Mouse (Mus musculus) kidney, embryonic 16.5 days (tissue): ENCODE measurements at regions not wholly inside any gene's neighbourhood (a gene's known extent, or its start where the extent isn't known, plus 50 kb on each side); places are given as distances from the start of the nearest gene placed in this dataset.

ENCODE experiments used
- ATAC-seq: fragments of 200-750 bp; cut with Nextera tagmentation; 2 replicates; pipeline ENCODE4 v1.8.0; 2017; ENCODE audit warnings: moderate TSS enrichment; ENCODE audit not compliant: low FRiP score, low TSS enrichment
- H3K27ac ChIP-seq: fragments of 300-500 bp; sonication (generic); 2 replicates; pipeline ENCODE4 v1.5.1; 2014; ENCODE audit warnings: low read length
- H3K27me3 ChIP-seq: fragments of 300-500 bp; sonication (generic); 2 replicates; pipeline ENCODE4 v1.6.1; 2014; ENCODE audit warnings: low read length, control low read depth, mixed read lengths; ENCODE audit not compliant: insufficient read depth
- H3K36me3 ChIP-seq: fragments of 300-500 bp; sonication (generic); 2 replicates; pipeline ENCODE4 v1.6.1; 2014; ENCODE audit warnings: low read length, control low read depth, mixed read lengths; ENCODE audit not compliant: insufficient read depth
- H3K4me1 ChIP-seq: fragments of 300-500 bp; sonication (generic); 2 replicates; pipeline ENCODE4 v1.6.1; 2014; ENCODE audit warnings: low read length, control low read depth, mixed read lengths; ENCODE audit not compliant: insufficient read depth
- H3K4me2 ChIP-seq: fragments of 300-500 bp; sonication (generic); replicated peaks from 2 replicates; pipeline ENCODE4 v1.6.1; 2014; ENCODE audit warnings: low read depth, low read length
- H3K4me3 ChIP-seq: fragments of 300-500 bp; sonication (generic); 2 replicates; pipeline ENCODE4 v1.5.1; 2014; ENCODE audit warnings: mild to moderate bottlenecking, low read length
- H3K9ac ChIP-seq: fragments of 300-500 bp; sonication (generic); replicated peaks from 2 replicates; pipeline ENCODE4 v1.6.1; 2014; ENCODE audit warnings: low read length
- H3K9me3 ChIP-seq: fragments of 300-500 bp; sonication (generic); 2 replicates; pipeline ENCODE4 v1.6.1; 2016; ENCODE audit warnings: low read length, control low read depth
- WGBS: fragments of 180-500 bp; shearing (Covaris S2); extraction: QIAGEN DNeasy Blood & Tissue Kit; methylation state at CpG from one replicate; pipeline ENCODE4 v1.1.7; 2014; 5-methylcytosine and 5-hydroxymethylcytosine counted together

DNA sequence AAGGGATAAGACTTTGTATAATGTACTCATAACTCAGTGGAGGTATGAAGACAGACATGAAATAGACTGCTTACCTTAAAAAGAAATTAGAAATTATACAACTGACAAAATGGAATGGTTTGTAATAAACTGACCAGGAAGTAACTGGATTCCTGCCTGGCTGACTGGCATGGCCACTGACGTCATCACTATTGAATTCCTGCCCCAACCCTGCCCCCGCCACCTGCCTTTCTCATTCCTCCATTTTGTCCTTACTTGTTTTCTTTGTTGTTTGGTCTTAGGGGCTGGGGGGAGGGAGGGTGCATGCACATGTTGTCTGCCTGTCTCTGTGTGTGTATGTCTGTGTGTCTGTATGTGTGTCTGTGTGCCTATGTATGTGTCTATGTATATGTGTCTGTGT is 283.2 kb upstream of the Tbx3 start:
- Histone ChIP-seq H3K27me3 (no peaks in the 10 kb centered on the region), H3K4me1 (peaks cover 4% of the 10 kb centered on the region; the same call in 1 of the 2 replicates), H3K9ac (no peak overlapping the region), H3K4me2 (no peak overlapping the region), H3K36me3 (no peaks in the 10 kb centered on the region), H3K27ac (no peak overlapping the region), H3K4me3 (no peak overlapping the region), H3K9me3 (0 out of 2 replicates have a peak, but pooled peaks cover under 1% of the 10 kb centered on the region)
- WGBS: 68% methylated on average over 2 of the region's 2 CpGs
- ATAC-seq: no peak

DNA sequence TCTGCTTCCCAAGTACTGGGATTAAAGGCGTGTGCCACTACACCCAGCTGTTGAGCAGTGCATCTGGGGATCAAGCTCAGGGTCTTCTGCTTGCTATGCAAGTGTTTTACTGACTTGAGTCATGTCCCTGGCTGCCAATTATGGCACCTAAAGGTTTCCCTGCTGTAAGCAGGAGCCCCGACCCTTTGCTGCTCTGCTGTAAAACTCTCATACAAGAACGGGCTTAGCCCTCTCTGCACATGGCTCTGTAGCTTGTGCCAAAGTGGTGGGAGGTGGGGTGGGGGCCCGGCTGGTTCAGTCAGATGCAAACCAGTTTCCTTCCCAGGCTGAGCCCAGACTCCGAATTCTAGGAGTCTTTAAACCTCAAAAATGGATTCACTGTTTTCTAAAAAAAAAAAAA is 281.6 kb upstream of the Tbx3 start:
- H3K27me3 ChIP-seq: no peaks in the 10 kb centered on the region
- WGBS: 48% methylated on average over 5 of the region's 5 CpGs
- H3K9ac ChIP-seq: no peak overlapping the region
- ATAC-seq: no peak
- no peak overlapping the region; the same call in 1 of the 2 replicates for H3K27ac ChIP-seq
- H3K9me3 ChIP-seq: no peaks in the 10 kb centered on the region
- no peak overlapping the region for H3K4me3 ChIP-seq
- H3K4me2 ChIP-seq: no peak overlapping the region
- H3K4me1 ChIP-seq: peaks cover 4% of the 10 kb centered on the region; the same call in 1 of the 2 replicates
- H3K36me3 ChIP-seq: no peaks in the 10 kb centered on the region

DNA sequence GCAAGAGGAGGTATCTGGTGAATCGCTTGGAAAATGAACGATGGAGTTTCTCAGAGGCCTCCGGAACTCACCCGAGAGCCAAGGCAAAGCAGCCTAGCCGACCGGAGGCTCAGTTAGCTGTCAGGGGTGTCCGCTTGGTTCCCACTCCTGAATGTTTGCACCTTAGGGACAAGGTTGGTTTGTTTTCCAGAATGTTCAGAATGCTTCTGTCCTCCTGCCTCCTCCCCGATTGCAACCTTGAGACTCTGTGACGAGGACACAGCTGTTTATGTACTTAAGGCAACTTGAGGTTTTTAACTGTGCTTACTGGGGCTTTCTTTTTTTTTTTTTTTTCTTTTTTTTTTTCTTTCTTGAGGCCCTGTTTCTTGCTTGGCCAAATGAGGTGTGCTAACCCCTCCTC is 281.1 kb upstream of the Tbx3 start:
- Histone ChIP-seq H3K4me1 (peaks cover 4% of the 10 kb centered on the region; the same call in 1 of the 2 replicates), H3K36me3 (no peaks in the 10 kb centered on the region), H3K9me3 (no peaks in the 10 kb centered on the region), H3K27ac (peak overlapping the region; percentile 51; the same call in 1 of the 2 replicates), H3K9ac (no peak overlapping the region), H3K4me3 (no peak overlapping the region), H3K27me3 (no peaks in the 10 kb centered on the region), H3K4me2 (no peak overlapping the region)
- no peak for ATAC-seq
- WGBS: 68% methylated on average over 9 of the region's 9 CpGs

DNA sequence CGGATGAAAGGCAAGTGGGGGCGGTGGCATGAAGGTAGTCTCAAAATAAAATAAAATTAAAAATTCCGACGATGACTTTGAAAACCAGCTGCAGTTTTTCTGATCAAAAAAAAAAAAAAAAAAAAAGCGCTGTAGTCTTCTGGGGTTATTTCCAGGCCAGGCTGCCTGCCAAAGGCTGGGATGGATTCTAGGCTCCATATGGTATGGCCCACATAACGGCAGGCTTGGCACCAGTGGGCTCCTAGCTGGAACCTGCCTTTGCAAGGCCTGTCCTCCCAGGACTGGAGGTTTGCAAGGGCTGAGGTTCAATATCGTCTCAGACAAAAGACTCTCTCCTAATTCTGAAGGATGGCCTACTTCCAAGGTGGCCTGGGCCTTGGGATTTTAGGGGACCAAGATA is 280.6 kb upstream of the Tbx3 start:
- no peak for ATAC-seq
- Histone ChIP-seq H3K36me3 (no peaks in the 10 kb centered on the region), H3K4me3 (no peak overlapping the region), H3K9me3 (no peaks in the 10 kb centered on the region), H3K9ac (no peak overlapping the region), H3K27ac (peak overlapping the region; percentile 51; the same call in 1 of the 2 replicates), H3K4me1 (peaks cover 4% of the 10 kb centered on the region; the same call in 1 of the 2 replicates), H3K4me2 (no peak overlapping the region), H3K27me3 (no peaks in the 10 kb centered on the region)
- 65% methylated on average over 6 of the region's 7 CpGs for WGBS

DNA sequence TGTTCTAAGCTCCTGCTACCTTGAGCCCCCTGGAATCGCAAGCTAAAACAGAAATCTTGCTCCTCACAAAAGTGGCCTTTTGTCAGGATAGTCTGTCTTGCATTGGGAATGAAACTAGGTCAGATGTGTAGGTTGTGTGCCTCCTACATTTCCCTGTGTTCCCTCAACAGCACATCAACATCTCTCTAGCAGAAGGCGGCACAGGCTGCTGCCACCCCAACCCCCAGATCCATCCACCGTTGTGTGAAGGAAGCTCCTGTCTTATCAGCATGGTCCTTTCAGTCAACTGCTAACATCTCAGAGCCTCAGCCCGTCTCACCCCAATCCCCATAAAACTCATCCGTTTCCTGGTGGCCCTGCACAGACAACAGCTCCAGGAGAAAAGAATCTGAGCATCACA is 272.0 kb upstream of the Tbx3 start:
- ATAC-seq: no peak
- H3K9me3 ChIP-seq: 0 out of 2 replicates have a peak, but pooled peaks cover 4% of the 10 kb centered on the region
- peaks cover 15% of the 10 kb centered on the region for H3K4me1 ChIP-seq
- no peak overlapping the region for H3K27ac ChIP-seq
- no peaks in the 10 kb centered on the region for H3K27me3 ChIP-seq
- WGBS: 73% methylated on average over 5 of the region's 5 CpGs
- H3K36me3 ChIP-seq: no peaks in the 10 kb centered on the region
- H3K4me2 ChIP-seq: no peak overlapping the region
- H3K4me3 ChIP-seq: no peak overlapping the region
- no peak overlapping the region for H3K9ac ChIP-seq

DNA sequence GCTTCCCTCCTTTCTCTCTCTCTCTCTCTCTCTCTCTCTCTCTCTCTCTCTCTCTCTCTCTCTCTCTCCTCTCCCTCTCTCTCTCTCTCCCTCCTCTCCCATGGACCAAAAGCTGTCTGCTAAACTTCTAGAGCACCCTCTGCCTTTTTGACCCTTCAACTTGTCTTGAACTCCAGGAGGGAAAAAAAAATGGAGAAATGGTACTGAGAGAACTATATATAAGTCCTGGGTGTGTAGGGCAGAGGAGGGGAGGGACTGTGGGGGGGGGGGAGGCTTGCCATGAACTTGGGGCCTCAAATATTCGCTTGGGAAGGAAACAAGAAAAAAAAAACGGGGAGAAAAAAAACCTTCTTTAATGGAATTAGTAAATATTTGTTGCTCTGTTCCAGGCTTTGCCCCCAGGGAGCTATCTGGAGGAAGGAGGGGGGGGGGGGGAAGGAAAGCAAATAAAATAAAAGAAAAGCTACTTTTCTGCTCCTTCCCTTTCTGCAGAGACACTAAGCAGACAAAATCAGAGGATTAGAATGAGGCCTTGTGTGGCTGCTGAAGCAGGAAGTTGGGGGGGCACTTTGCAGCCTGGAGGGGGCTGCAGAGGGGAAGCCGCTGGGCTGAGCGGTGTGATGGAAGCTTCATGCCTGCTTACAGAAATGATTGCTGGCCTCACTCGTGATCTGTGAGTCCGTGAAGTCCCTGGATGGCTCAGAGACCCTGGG is 270.1 kb upstream of the Tbx3 start:
- Histone ChIP-seq H3K9me3 (0 out of 2 replicates have a peak, but pooled peaks cover 4% of the 10 kb centered on the region), H3K9ac (peak overlapping the region; percentile 49; the same call in 1 of the 2 replicates), H3K27me3 (no peaks in the 10 kb centered on the region), H3K4me3 (no peak overlapping the region), H3K27ac (peak overlapping the region; percentile 91), H3K36me3 (no peaks in the 10 kb centered on the region), H3K4me1 (peaks cover 15% of the 10 kb centered on the region), H3K4me2 (peak overlapping the region; percentile 19; the same call in 1 of the 2 replicates)
- ATAC-seq: peak; percentile 79
- WGBS: 23% methylated on average over 6 of the region's 6 CpGs

DNA sequence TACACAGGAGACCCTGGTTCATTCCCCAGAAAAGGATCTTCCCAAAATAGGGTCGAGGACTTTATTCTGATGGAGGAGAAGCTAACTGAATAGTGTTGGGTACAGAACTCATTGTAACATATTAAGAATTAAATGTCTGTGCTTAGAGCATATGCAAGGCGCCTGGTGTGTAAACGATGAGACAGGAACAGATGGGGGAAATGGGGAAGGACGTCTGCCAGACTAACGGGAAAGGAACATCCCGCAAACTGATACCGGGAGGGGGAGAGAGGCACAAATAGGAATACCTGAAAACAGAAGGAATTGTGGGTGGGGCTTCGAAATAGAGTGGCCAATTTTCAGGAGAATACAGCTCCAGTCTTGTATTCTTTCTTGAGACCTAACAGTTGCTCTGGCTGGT is 268.6 kb upstream of the Tbx3 start:
- Histone ChIP-seq H3K4me1 (peaks cover 15% of the 10 kb centered on the region), H3K4me3 (no peak overlapping the region), H3K27ac (0 out of 2 replicates have a peak overlapping the region, but pooled peaks have one; percentile 91), H3K27me3 (no peaks in the 10 kb centered on the region), H3K9ac (no peak overlapping the region), H3K36me3 (no peaks in the 10 kb centered on the region), H3K9me3 (0 out of 2 replicates have a peak, but pooled peaks cover 4% of the 10 kb centered on the region), H3K4me2 (no peak overlapping the region)
- 80% methylated on average over 8 of the region's 8 CpGs for WGBS
- no peak for ATAC-seq

DNA sequence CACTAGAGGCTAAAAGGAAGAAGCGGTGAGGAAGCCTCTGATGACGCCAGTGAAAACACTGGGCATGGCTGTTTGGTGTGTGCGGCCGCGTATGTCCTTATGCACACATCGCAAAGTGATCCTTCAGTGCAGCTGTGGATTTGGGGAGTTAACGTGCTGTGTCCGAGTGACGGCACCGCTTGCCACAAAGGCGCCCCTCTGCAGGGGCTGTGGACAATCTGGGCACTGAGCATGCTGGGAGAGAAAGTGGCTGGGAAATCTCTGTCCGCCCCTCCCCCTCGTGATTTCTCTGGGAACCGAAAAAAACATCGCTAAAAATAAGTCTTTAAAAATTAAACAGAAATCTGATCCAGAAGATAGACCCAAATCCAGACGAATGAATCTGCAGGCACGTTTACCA is 267.8 kb upstream of the Tbx3 start:
- ATAC-seq: no peak
- no peak overlapping the region for H3K4me3 ChIP-seq
- H3K36me3 ChIP-seq: no peaks in the 10 kb centered on the region
- no peak overlapping the region for H3K27ac ChIP-seq
- 0 out of 2 replicates have a peak overlapping the region, but pooled peaks have one; percentile 4 for H3K9ac ChIP-seq
- H3K9me3 ChIP-seq: 0 out of 2 replicates have a peak, but pooled peaks cover 4% of the 10 kb centered on the region
- WGBS: 51% methylated on average over 17 of the region's 17 CpGs
- H3K4me2 ChIP-seq: no peak overlapping the region
- H3K27me3 ChIP-seq: no peaks in the 10 kb centered on the region
- peaks cover 15% of the 10 kb centered on the region for H3K4me1 ChIP-seq

DNA sequence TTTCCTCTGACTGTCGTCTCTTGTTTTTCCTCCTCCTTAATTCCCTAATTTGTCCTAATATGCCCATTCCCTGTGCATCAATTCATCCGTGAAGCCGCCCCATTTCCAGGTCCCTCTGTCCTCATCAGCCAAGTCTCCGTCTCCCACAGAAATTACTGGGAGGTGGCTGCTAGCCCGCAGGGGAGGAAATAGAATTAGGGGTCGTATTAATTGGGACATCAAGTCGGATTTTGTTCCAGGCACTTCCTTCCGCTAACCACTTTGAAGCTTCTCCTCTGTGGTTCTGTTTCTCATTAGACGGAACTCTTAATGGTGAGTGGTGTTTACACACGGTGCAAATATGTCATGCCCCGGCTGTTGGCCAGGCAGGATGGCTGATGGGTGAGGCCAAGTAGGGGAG is 259.5 kb upstream of the Tbx3 start:
- Histone ChIP-seq H3K27me3 (0 out of 2 replicates have a peak, but pooled peaks cover 2% of the 10 kb centered on the region), H3K9me3 (peaks cover 4% of the 10 kb centered on the region), H3K4me1 (no peaks in the 10 kb centered on the region), H3K4me2 (no peak overlapping the region), H3K27ac (no peak overlapping the region), H3K9ac (no peak overlapping the region), H3K36me3 (no peaks in the 10 kb centered on the region), H3K4me3 (no peak overlapping the region)
- WGBS: 39% methylated on average over 11 of the region's 11 CpGs
- ATAC-seq: no peak

DNA sequence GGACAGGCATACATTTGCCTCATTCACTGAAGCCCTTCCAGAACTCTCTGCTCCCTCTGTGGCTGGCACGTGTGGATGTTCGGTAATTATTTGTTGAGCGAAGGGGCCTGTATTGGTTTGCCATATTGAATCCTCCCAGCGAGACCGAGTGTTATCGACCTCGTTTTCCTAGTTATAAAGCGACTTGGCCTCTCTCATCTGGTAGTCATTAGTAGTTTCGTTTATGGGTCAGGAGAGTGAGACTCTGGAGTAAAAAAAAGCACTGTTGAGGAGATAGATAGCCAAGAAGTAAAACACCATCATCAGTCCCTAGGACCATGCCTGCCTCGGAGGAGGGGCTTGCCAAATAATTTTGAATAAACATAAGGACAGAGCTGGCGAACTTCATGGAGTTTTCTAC is 254.6 kb upstream of the Tbx3 start:
- Histone ChIP-seq H3K27me3 (0 out of 2 replicates have a peak, but pooled peaks cover 2% of the 10 kb centered on the region), H3K9ac (no peak overlapping the region), H3K4me1 (no peaks in the 10 kb centered on the region), H3K4me3 (no peak overlapping the region), H3K36me3 (no peaks in the 10 kb centered on the region), H3K9me3 (peaks cover 4% of the 10 kb centered on the region), H3K4me2 (no peak overlapping the region), H3K27ac (no peak overlapping the region)
- 77% methylated on average over 11 of the region's 11 CpGs for WGBS
- no peak for ATAC-seq
